Mouse (Mus musculus) kidney, postnatal 4 days (tissue): ENCODE results near the gene Rnf212.

Source experiments
- DNase-seq, 2 experiments: peaks; one replicate each; pipeline ENCODE4 v3.0.0; 2021; ENCODE audit warnings: mixed read lengths in 2 of 2

Gene Rnf212

GRCm38 (mm10) chr5:108711968-108712367 lies 62.8 kb downstream of the Rnf212 start:
- DNase-seq = no peak

GRCm38 (mm10) chr5:108708981-108709731 lies 65.6 kb downstream of the Rnf212 start:
- no peak for DNase-seq

GRCm38 (mm10) chr5:108708419-108708818 lies 66.4 kb downstream of the Rnf212 start:
- peak in 1 of 2 experiments; percentile 39 for DNase-seq

- no peak for DNase-seq
Measured at GRCm38 (mm10) chr5:108707758-108708157, 67.0 kb downstream of the Rnf212 start.

- no peak for DNase-seq
Measured at GRCm38 (mm10) chr5:108703754-108704626, 70.8 kb downstream of the Rnf212 start.

- DNase-seq = peak in 1 of 2 experiments; percentile 22
Measured at GRCm38 (mm10) chr5:108701341-108702021, 73.3 kb downstream of the Rnf212 start.

GRCm38 (mm10) chr5:108700346-108700745 lies 74.4 kb downstream of the Rnf212 start:
- no peak for DNase-seq

- peak in 1 of 2 experiments; percentile 24 for DNase-seq
Measured at GRCm38 (mm10) chr5:108697341-108697753, 77.4 kb downstream of the Rnf212 start.

- DNase-seq = no peak
Measured at GRCm38 (mm10) chr5:108696542-108696941, 78.2 kb downstream of the Rnf212 start.

GRCm38 (mm10) chr5:108695861-108696260 lies 78.9 kb downstream of the Rnf212 start:
- DNase-seq = no peak

GRCm38 (mm10) chr5:108694352-108695261 lies 80.2 kb downstream of the Rnf212 start:
- DNase-seq = peak; percentile 64 to 77

- DNase-seq = peak; percentile 93 to 95
Measured at GRCm38 (mm10) chr5:108693872-108694288, 80.9 kb downstream of the Rnf212 start.

- DNase-seq = peak; percentile 83 to 85
Measured at GRCm38 (mm10) chr5:108692271-108692670, 82.5 kb downstream of the Rnf212 start, which contains the start of gene Fgfrl1. Gene Fgfrl1 (plus strand): TSS chr5:108692382.

GRCm38 (mm10) chr5:108691152-108691551 lies 83.6 kb downstream of the Rnf212 start:
- no peak for DNase-seq

- no peak for DNase-seq
Measured at GRCm38 (mm10) chr5:108689091-108689490, 85.7 kb downstream of the Rnf212 start.

- no peak for DNase-seq
Measured at GRCm38 (mm10) chr5:108680871-108681270, 93.9 kb downstream of the Rnf212 start.

- DNase-seq = no peak
Measured at GRCm38 (mm10) chr5:108679909-108680308, 94.9 kb downstream of the Rnf212 start.
